Mouse (Mus musculus): ENCODE measurements around the gene Tdrd6.

The Tdrd6 gene

GRCm38 (mm10) chr17:43629496-43630426 lies at the start of gene Tdrd6:
Gene Tdrd6, minus strand, starts transcription at chr17:43630299.
- no peak for DNase-seq (ENCODE audit: low read depth)

GRCm38 (mm10) chr17:43677317-43677716 lies 47.2 kb upstream of the Tdrd6 start:
- DNase-seq (ENCODE audit: low read depth): no peak

- no peak for DNase-seq (ENCODE audit: low read depth)
Observed at GRCm38 (mm10) chr17:43676241-43676640, 46.1 kb upstream of the Tdrd6 start.

GRCm38 (mm10) chr17:43675228-43675627 lies 45.1 kb upstream of the Tdrd6 start:
- no peak for DNase-seq (ENCODE audit: low read depth)

GRCm38 (mm10) chr17:43671907-43672306 lies 41.8 kb upstream of the Tdrd6 start:
- DNase-seq (ENCODE audit: low read depth): no peak

- DNase-seq (ENCODE audit: low read depth): no peak
Observed at GRCm38 (mm10) chr17:43669145-43669695, 39.1 kb upstream of the Tdrd6 start.

GRCm38 (mm10) chr17:43667290-43667843 lies 37.3 kb upstream of the Tdrd6 start, which contains the start of gene Cyp39a1:
Gene Cyp39a1, plus strand, starts transcription at chr17:43667425.
- no peak for DNase-seq (ENCODE audit: low read depth)

GRCm38 (mm10) chr17:43666576-43667289 lies 36.6 kb upstream of the Tdrd6 start, which contains the start of gene Slc25a27:
Gene Slc25a27, minus strand, starts transcription at chr17:43667214.
- DNase-seq (ENCODE audit: low read depth): peak; percentile 90

- peak; percentile 33 for DNase-seq (ENCODE audit: low read depth)
Observed at GRCm38 (mm10) chr17:43651314-43652046, 21.4 kb upstream of the Tdrd6 start.

GRCm38 (mm10) chr17:43649641-43650436 lies 19.7 kb upstream of the Tdrd6 start:
- peak; percentile 53 for DNase-seq (ENCODE audit: low read depth)

- DNase-seq (ENCODE audit: low read depth): no peak
Observed at GRCm38 (mm10) chr17:43646925-43647324, 16.8 kb upstream of the Tdrd6 start.

- DNase-seq (ENCODE audit: low read depth): peak; percentile 34
Observed at GRCm38 (mm10) chr17:43645136-43645535, 15.0 kb upstream of the Tdrd6 start.

- DNase-seq (ENCODE audit: low read depth): no peak
Observed at GRCm38 (mm10) chr17:43644375-43644774, 14.3 kb upstream of the Tdrd6 start.

- DNase-seq (ENCODE audit: low read depth): no peak
Observed at GRCm38 (mm10) chr17:43643191-43643590, 13.1 kb upstream of the Tdrd6 start.

- DNase-seq (ENCODE audit: low read depth): no peak
Observed at GRCm38 (mm10) chr17:43640825-43641224, 10.7 kb upstream of the Tdrd6 start.

GRCm38 (mm10) chr17:43637146-43637545 lies 7.0 kb upstream of the Tdrd6 start:
- DNase-seq (ENCODE audit: low read depth): no peak

GRCm38 (mm10) chr17:43630427-43630760 lies 295 bp upstream of the Tdrd6 start:
- DNase-seq (ENCODE audit: low read depth): no peak

GRCm38 (mm10) chr17:43629026-43629495 lies 1.0 kb downstream of the Tdrd6 start:
- DNase-seq (ENCODE audit: low read depth): no peak

GRCm38 (mm10) chr17:43628246-43628645 lies 1.9 kb downstream of the Tdrd6 start:
- DNase-seq (ENCODE audit: low read depth): no peak

- no peak for DNase-seq (ENCODE audit: low read depth)
Observed at GRCm38 (mm10) chr17:43622076-43622475, 8.0 kb downstream of the Tdrd6 start.

- no peak for DNase-seq (ENCODE audit: low read depth)
Observed at GRCm38 (mm10) chr17:43619156-43619555, 10.9 kb downstream of the Tdrd6 start.

Measured in induced T-regulatory cell, adult 2 months (primary cell).